Mouse (Mus musculus) kidney, embryonic 15.5 days (tissue): ENCODE data around the gene Gm10234. TPM values are rescaled to one million over a fixed set of nuclear protein-coding genes. Genes with fewer than 3 reads are reported as not detected.
A peak's percentile ranks its signal among the peaks of the same experiment; 100 is the strongest.

ENCODE experiments used
- ATAC-seq: fragments of 200-750 bp; cut with Nextera tagmentation; replicated peaks from 2 replicates; pipeline ENCODE4 v1.8.0; 2017; ENCODE audit warnings: moderate TSS enrichment; ENCODE audit not compliant: low FRiP score
- H3K27ac ChIP-seq: fragments of 300-500 bp; sonication (generic); 2 replicates; pipeline ENCODE4 v1.5.1; 2015; ENCODE audit warnings: mild to moderate bottlenecking, inconsistent platforms
- H3K27me3 ChIP-seq: fragments of 300-500 bp; sonication (generic); 2 replicates; pipeline ENCODE4 v1.6.1; 2015; ENCODE audit warnings: inconsistent platforms
- H3K36me3 ChIP-seq: fragments of 300-500 bp; sonication (generic); 2 replicates; pipeline ENCODE4 v1.6.1; 2015; ENCODE audit warnings: inconsistent platforms
- H3K4me1 ChIP-seq: fragments of 300-500 bp; sonication (generic); 2 replicates; pipeline ENCODE4 v1.6.1; 2015; ENCODE audit warnings: inconsistent platforms
- H3K4me2 ChIP-seq: fragments of 300-500 bp; sonication (generic); 2 replicates; pipeline ENCODE4 v1.6.1; 2015; ENCODE audit warnings: moderate library complexity, mild to moderate bottlenecking, inconsistent platforms
- H3K4me3 ChIP-seq: fragments of 300-500 bp; sonication (generic); replicated peaks from 2 replicates; pipeline ENCODE4 v1.5.1; 2015; ENCODE audit warnings: mild to moderate bottlenecking, inconsistent platforms
- H3K9ac ChIP-seq: fragments of 300-500 bp; sonication (generic); 2 replicates; pipeline ENCODE4 v1.6.1; 2015; ENCODE audit warnings: mild to moderate bottlenecking, inconsistent platforms
- H3K9me3 ChIP-seq: fragments of 300-500 bp; sonication (generic); replicated peaks from 2 replicates; pipeline ENCODE4 v1.6.1; 2016; ENCODE audit warnings: inconsistent platforms
- WGBS: fragments of 180-500 bp; shearing (Covaris S2); methylation state at CpG from one replicate; pipeline ENCODE4 v1.1.7; 2015; ENCODE audit warnings: mixed read lengths; 5-methylcytosine and 5-hydroxymethylcytosine counted together
- polyA plus RNA-seq: library from polyadenylated mRNA; unstranded; fragments of >200 nt; fragmentation: Nextera tagmentation; extraction: Ambion mirVana; gene quantifications from 2 replicates; pipeline ENCODE4 v1.2.1, GENCODE M21; 2015

Gene Gm10234
- polyA plus RNA-seq: not detected in 2 replicates

GRCm38 (mm10) chr6:95321812-95322211 is at the start of gene Gm10234:
Gm10234 (plus strand) TSS chr6:95322112.
- ATAC-seq: no peak
- Histone ChIP-seq H3K4me3 (no peak within 1 kb of the TSS), H3K27ac (no peak within 1 kb of the TSS), H3K36me3 (no peaks in the 10 kb centered on the region), H3K9me3 (no peaks in the 10 kb centered on the region), H3K9ac (no peak within 1 kb of the TSS), H3K27me3 (no peaks in the 10 kb centered on the region), H3K4me1 (no peaks in the 10 kb centered on the region), H3K4me2 (no peak within 1 kb of the TSS)

GRCm38 (mm10) chr6:95277633-95278032 is 44.3 kb upstream of the Gm10234 start:
- Histone ChIP-seq H3K27ac (no peak overlapping the region), H3K9me3 (no peaks in the 10 kb centered on the region), H3K4me3 (no peak overlapping the region), H3K36me3 (no peaks in the 10 kb centered on the region), H3K9ac (no peak overlapping the region), H3K4me1 (no peaks in the 10 kb centered on the region), H3K27me3 (no peaks in the 10 kb centered on the region), H3K4me2 (no peak overlapping the region)
- no peak for ATAC-seq
- WGBS: 96% methylated on average over 1 of the region's 1 CpGs

GRCm38 (mm10) chr6:95296025-95296424 is 25.9 kb upstream of the Gm10234 start:
- no peak overlapping the region for H3K4me2 ChIP-seq
- H3K9ac ChIP-seq: no peak overlapping the region
- WGBS: 58% methylated on average over 4 of the region's 4 CpGs
- no peak overlapping the region for H3K27ac ChIP-seq
- no peaks in the 10 kb centered on the region for H3K4me1 ChIP-seq
- no peak for ATAC-seq
- no peaks in the 10 kb centered on the region for H3K9me3 ChIP-seq
- H3K27me3 ChIP-seq: no peaks in the 10 kb centered on the region
- H3K4me3 ChIP-seq: no peak overlapping the region
- H3K36me3 ChIP-seq: no peaks in the 10 kb centered on the region

- no peak for ATAC-seq
- Histone ChIP-seq H3K9me3 (no peaks in the 10 kb centered on the region), H3K4me3 (no peak overlapping the region), H3K4me1 (no peaks in the 10 kb centered on the region), H3K27ac (no peak overlapping the region), H3K36me3 (no peaks in the 10 kb centered on the region), H3K27me3 (no peaks in the 10 kb centered on the region), H3K9ac (no peak overlapping the region), H3K4me2 (no peak overlapping the region)
- WGBS: 72% methylated on average over 3 of the region's 3 CpGs
Measured at GRCm38 (mm10) chr6:95298387-95298786, 23.5 kb upstream of the Gm10234 start.

- Histone ChIP-seq H3K27ac (no peak overlapping the region), H3K4me2 (no peak overlapping the region), H3K4me3 (no peak overlapping the region), H3K4me1 (no peaks in the 10 kb centered on the region), H3K9ac (no peak overlapping the region), H3K9me3 (no peaks in the 10 kb centered on the region), H3K36me3 (no peaks in the 10 kb centered on the region), H3K27me3 (no peaks in the 10 kb centered on the region)
- 84% methylated on average over 2 of the region's 2 CpGs for WGBS
- no peak for ATAC-seq
Measured at GRCm38 (mm10) chr6:95300658-95301057, 21.3 kb upstream of the Gm10234 start.

- no peak overlapping the region for H3K4me3 ChIP-seq
- 0 out of 2 replicates have a peak, but pooled peaks cover 4% of the 10 kb centered on the region for H3K4me1 ChIP-seq
- H3K9ac ChIP-seq: no peak overlapping the region
- WGBS: 46% methylated on average over 5 of the region's 5 CpGs
- H3K27ac ChIP-seq: no peak overlapping the region
- H3K4me2 ChIP-seq: no peak overlapping the region
- no peaks in the 10 kb centered on the region for H3K27me3 ChIP-seq
- ATAC-seq: no peak
- no peaks in the 10 kb centered on the region for H3K9me3 ChIP-seq
- no peaks in the 10 kb centered on the region for H3K36me3 ChIP-seq
Measured at GRCm38 (mm10) chr6:95331191-95331590, 9.3 kb downstream of the Gm10234 start.

GRCm38 (mm10) chr6:95334781-95335180 is 12.9 kb downstream of the Gm10234 start:
- Histone ChIP-seq H3K4me1 (0 out of 2 replicates have a peak, but pooled peaks cover 4% of the 10 kb centered on the region), H3K4me2 (no peak overlapping the region), H3K27ac (no peak overlapping the region), H3K27me3 (no peaks in the 10 kb centered on the region), H3K9ac (no peak overlapping the region), H3K36me3 (no peaks in the 10 kb centered on the region), H3K4me3 (no peak overlapping the region), H3K9me3 (no peaks in the 10 kb centered on the region)
- WGBS: 83% methylated on average over 6 of the region's 6 CpGs
- no peak for ATAC-seq

- no peaks in the 10 kb centered on the region for H3K4me1 ChIP-seq
- ATAC-seq: peak; percentile 86
Measured at GRCm38 (mm10) chr6:95349378-95349777, 27.5 kb downstream of the Gm10234 start.

GRCm38 (mm10) chr6:95353043-95353442 is 31.1 kb downstream of the Gm10234 start:
- Histone ChIP-seq H3K4me2 (no peak overlapping the region), H3K9ac (no peak overlapping the region), H3K27me3 (no peaks in the 10 kb centered on the region), H3K4me3 (no peak overlapping the region), H3K36me3 (no peaks in the 10 kb centered on the region), H3K9me3 (no peaks in the 10 kb centered on the region), H3K27ac (no peak overlapping the region), H3K4me1 (no peaks in the 10 kb centered on the region)
- 88% methylated on average over 7 of the region's 7 CpGs for WGBS
- no peak for ATAC-seq

More at GRCm38 (mm10) chr6:95349378-95349777, 27.5 kb downstream of the Gm10234 start:
- Histone ChIP-seq H3K4me3 (no peak overlapping the region), H3K27me3 (no peaks in the 10 kb centered on the region), H3K27ac (no peak overlapping the region), H3K9me3 (no peaks in the 10 kb centered on the region), H3K4me2 (no peak overlapping the region), H3K9ac (no peak overlapping the region), H3K36me3 (no peaks in the 10 kb centered on the region)

- Histone ChIP-seq H3K9ac (no peak overlapping the region), H3K9me3 (no peaks in the 10 kb centered on the region), H3K27me3 (no peaks in the 10 kb centered on the region), H3K4me1 (no peaks in the 10 kb centered on the region), H3K4me3 (no peak overlapping the region), H3K4me2 (no peak overlapping the region), H3K27ac (no peak overlapping the region), H3K36me3 (no peaks in the 10 kb centered on the region)
- ATAC-seq: no peak
- WGBS: 100% methylated on average over 1 of the region's 1 CpGs
Measured at GRCm38 (mm10) chr6:95353886-95354285, 32.0 kb downstream of the Gm10234 start.

- 91% methylated on average over 5 of the region's 5 CpGs for WGBS
- Histone ChIP-seq H3K9ac (no peak overlapping the region), H3K36me3 (no peaks in the 10 kb centered on the region), H3K27ac (no peak overlapping the region), H3K4me1 (0 out of 2 replicates have a peak, but pooled peaks cover 2% of the 10 kb centered on the region), H3K4me3 (no peak overlapping the region), H3K9me3 (no peaks in the 10 kb centered on the region), H3K27me3 (no peaks in the 10 kb centered on the region), H3K4me2 (no peak overlapping the region)
- ATAC-seq: no peak
Measured at GRCm38 (mm10) chr6:95360084-95360483, 38.2 kb downstream of the Gm10234 start.

GRCm38 (mm10) chr6:95362707-95363106 is 40.8 kb downstream of the Gm10234 start:
- H3K4me2 ChIP-seq: no peak overlapping the region
- 68% methylated on average over 5 of the region's 5 CpGs for WGBS
- H3K9ac ChIP-seq: no peak overlapping the region
- no peak overlapping the region for H3K4me3 ChIP-seq
- H3K27me3 ChIP-seq: no peaks in the 10 kb centered on the region
- H3K9me3 ChIP-seq: no peaks in the 10 kb centered on the region
- 0 out of 2 replicates have a peak, but pooled peaks cover 2% of the 10 kb centered on the region for H3K4me1 ChIP-seq
- no peak overlapping the region for H3K27ac ChIP-seq
- no peak for ATAC-seq
- H3K36me3 ChIP-seq: no peaks in the 10 kb centered on the region

GRCm38 (mm10) chr6:95371811-95372210 is 49.9 kb downstream of the Gm10234 start:
- ATAC-seq: no peak
- H3K36me3 ChIP-seq: no peaks in the 10 kb centered on the region
- H3K4me2 ChIP-seq: no peak overlapping the region
- no peak overlapping the region for H3K4me3 ChIP-seq
- H3K27me3 ChIP-seq: no peaks in the 10 kb centered on the region
- no peak overlapping the region for H3K9ac ChIP-seq
- H3K27ac ChIP-seq: no peak overlapping the region
- H3K9me3 ChIP-seq: no peaks in the 10 kb centered on the region
- H3K4me1 ChIP-seq: no peaks in the 10 kb centered on the region
- 82% methylated on average over 4 of the region's 4 CpGs for WGBS
